Mouse (Mus musculus) G1E (cell line): ENCODE data around the gene Junb.

Experiments
- CTCF ChIP-seq: IDR thresholded peaks from 2 replicates; pipeline ENCODE4 v1.5.1; 2012; ENCODE audit warnings: low read depth, low read length, inconsistent platforms, mixed read lengths
- GATA2 ChIP-seq: IDR thresholded peaks from 2 replicates; pipeline ENCODE4 v1.6.1; 2012; ENCODE audit warnings: low read depth, low read length, inconsistent platforms, borderline replicate concordance
- POLR2AphosphoS5 ChIP-seq: IDR thresholded peaks from 2 replicates; pipeline ENCODE4 v1.6.1; 2012; ENCODE audit warnings: low read depth, low read length, inconsistent platforms; ENCODE audit not compliant: insufficient replicate concordance

DNA sequence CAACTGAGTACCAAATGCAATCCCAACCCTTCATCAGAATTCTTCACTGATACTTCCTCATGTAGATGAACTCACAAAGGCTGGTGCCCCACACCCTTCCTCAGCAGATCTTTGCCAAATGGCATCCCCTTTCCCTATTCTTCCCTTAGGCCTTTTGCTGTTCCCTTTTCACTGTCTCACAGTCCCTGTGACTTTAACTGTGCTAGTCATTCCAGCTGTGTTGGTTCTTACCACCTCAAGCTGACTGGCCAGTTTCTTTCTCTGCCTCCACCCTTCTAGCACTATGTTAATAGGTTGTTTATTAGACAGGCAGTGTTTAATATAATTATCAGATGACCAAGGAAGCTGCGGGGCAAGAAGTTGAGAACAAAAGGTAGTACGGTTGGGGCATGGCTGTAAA is 9.9 kb downstream of the Junb start:
- no peak for TF ChIP-seq GATA2
- TF ChIP-seq CTCF = no peak
- no peak for TF ChIP-seq POLR2AphosphoS5
